Mouse (Mus musculus): ENCODE measurements around the gene Dcaf11. TPM values are rescaled to one million over a fixed set of nuclear protein-coding genes. Genes with fewer than 3 reads are reported as not detected.

Dcaf11 gene
- polyA plus RNA-seq, 1 experiment from 2014 or later: 117 TPM

DNA sequence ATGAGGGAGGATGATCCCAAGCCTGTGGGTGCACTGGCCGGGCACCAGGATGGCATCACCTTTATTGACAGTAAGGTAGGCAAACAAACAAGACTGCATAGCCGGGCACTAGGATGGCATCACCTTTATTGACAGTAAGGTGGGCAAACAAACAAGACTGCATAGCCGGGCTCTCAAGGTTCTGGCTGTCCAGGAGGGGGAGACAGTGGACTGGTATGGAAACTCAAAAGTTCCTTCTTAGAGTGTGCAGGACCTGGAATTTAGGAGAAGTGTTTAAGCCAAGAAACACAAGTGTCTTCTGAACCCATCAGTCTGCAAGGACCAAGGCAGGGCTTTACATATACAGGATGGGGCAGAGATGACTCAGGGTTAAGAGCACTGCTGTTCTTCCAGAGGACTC lies 5.9 kb downstream of the Dcaf11 start:
- no peak overlapping the region for H3K4me2 ChIP-seq (replicated peaks; ENCODE audit: low read depth, low read length)
- peaks cover 11% of the 10 kb centered on the region for H3K4me1 ChIP-seq (ENCODE audit: insufficient read depth, low read length)
- H3K4me3 ChIP-seq (ENCODE audit: low read length): no peak overlapping the region
- WGBS: 88% methylated on average over 3 of the region's 3 CpGs
- no peak overlapping the region for H3K27ac ChIP-seq (ENCODE audit: low read length)
- no peak overlapping the region for H3K9ac ChIP-seq (replicated peaks; ENCODE audit: low read length)
- no peak for ATAC-seq (ENCODE audit: low FRiP score, low TSS enrichment)
- no peaks in the 10 kb centered on the region for H3K9me3 ChIP-seq (ENCODE audit: low read length)
- peaks cover 60% of the 10 kb centered on the region for H3K36me3 ChIP-seq (ENCODE audit: insufficient read depth, low read length)
- no peaks in the 10 kb centered on the region for H3K27me3 ChIP-seq (ENCODE audit: insufficient read depth, low read length)

DNA sequence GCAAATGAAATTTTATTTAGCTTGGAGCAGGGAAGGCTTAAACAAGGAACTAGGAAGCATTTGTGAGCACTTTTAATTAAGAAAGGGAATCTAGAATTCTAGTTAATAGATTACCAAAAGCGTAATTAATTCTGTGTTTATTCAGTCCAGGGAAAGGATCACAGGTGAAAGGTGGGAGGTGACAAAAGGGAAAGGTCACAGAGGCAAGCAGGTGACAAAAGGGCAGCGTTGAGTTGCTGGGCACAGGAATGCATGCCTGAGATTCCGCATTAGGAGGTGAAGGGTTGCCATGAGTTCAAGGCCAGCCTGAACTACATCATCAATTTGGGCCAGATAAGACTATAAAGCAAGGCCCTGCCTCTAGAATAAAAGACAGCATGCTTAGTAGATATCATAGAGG lies 7.7 kb downstream of the Dcaf11 start:
- Histone ChIP-seq H3K4me1 (ENCODE audit: insufficient read depth, low read length) (no peaks in the 10 kb centered on the region), H3K9ac (replicated peaks; ENCODE audit: low read length) (no peak overlapping the region), H3K27me3 (ENCODE audit: insufficient read depth, low read length) (no peaks in the 10 kb centered on the region), H3K27ac (ENCODE audit: low read length) (no peak overlapping the region), H3K9me3 (ENCODE audit: low read length) (no peaks in the 10 kb centered on the region), H3K4me3 (ENCODE audit: low read length) (no peak overlapping the region), H3K36me3 (ENCODE audit: insufficient read depth, low read length) (peaks cover 60% of the 10 kb centered on the region), H3K4me2 (replicated peaks; ENCODE audit: low read depth, low read length) (no peak overlapping the region)
- 83% methylated on average over 3 of the region's 3 CpGs for WGBS
- ATAC-seq (ENCODE audit: low FRiP score, low TSS enrichment): no peak

DNA sequence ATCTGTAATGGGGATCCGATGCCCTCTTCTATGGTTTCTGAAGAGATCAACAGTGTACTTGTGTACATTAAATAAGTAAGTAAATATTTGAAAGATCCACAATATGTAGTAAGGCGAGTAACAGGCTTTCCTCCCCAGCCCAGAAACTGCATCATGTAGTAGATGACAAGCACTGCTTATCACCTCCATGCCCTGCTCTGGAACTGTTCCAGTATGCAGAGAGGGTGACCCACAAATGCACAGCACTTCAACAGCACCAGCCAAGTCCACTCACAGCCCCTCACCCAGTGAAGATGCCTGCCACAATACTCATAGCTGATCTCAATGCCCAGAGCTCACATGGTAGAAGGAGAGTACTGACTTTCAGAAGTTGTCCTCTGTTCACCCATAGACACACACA lies 10.8 kb downstream of the Dcaf11 start:
- no peak for ATAC-seq (ENCODE audit: low FRiP score, low TSS enrichment)
- Histone ChIP-seq H3K9ac (replicated peaks; ENCODE audit: low read length) (no peak overlapping the region), H3K27ac (ENCODE audit: low read length) (no peak overlapping the region), H3K36me3 (ENCODE audit: insufficient read depth, low read length) (peaks cover 42% of the 10 kb centered on the region), H3K9me3 (ENCODE audit: low read length) (no peaks in the 10 kb centered on the region), H3K4me1 (ENCODE audit: insufficient read depth, low read length) (peaks cover 7% of the 10 kb centered on the region), H3K4me2 (replicated peaks; ENCODE audit: low read depth, low read length) (no peak overlapping the region), H3K4me3 (ENCODE audit: low read length) (no peak overlapping the region), H3K27me3 (ENCODE audit: insufficient read depth, low read length) (no peaks in the 10 kb centered on the region)
- WGBS: 93% methylated on average over 2 of the region's 2 CpGs

DNA sequence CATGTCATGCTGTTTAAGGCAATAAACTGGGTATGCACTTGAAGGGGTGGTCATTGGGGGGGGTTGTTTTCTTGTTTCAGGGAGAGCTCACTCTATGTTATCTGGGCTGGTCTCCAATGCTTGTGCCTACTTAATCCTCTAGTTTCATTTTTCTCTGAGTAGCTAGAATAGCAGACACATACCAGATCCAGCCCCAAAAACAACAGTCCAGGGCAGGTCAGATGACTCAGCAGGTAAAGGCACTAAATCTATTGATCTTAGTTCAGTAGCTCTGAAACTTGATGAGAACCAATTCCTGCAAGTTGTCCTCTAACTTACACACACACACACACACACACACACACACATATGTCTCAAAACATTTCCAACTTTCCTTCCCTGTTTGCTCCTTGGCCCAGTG lies 12.0 kb downstream of the Dcaf11 start:
- no peak overlapping the region for H3K27ac ChIP-seq (ENCODE audit: low read length)
- no peak overlapping the region for H3K9ac ChIP-seq (replicated peaks; ENCODE audit: low read length)
- H3K4me1 ChIP-seq (ENCODE audit: insufficient read depth, low read length): peaks cover 13% of the 10 kb centered on the region
- H3K4me2 ChIP-seq (replicated peaks; ENCODE audit: low read depth, low read length): no peak overlapping the region
- ATAC-seq (ENCODE audit: low FRiP score, low TSS enrichment): no peak
- no peak overlapping the region for H3K4me3 ChIP-seq (ENCODE audit: low read length)
- H3K27me3 ChIP-seq (ENCODE audit: insufficient read depth, low read length): no peaks in the 10 kb centered on the region
- H3K9me3 ChIP-seq (ENCODE audit: low read length): no peaks in the 10 kb centered on the region
- H3K36me3 ChIP-seq (ENCODE audit: insufficient read depth, low read length): peaks cover 31% of the 10 kb centered on the region

DNA sequence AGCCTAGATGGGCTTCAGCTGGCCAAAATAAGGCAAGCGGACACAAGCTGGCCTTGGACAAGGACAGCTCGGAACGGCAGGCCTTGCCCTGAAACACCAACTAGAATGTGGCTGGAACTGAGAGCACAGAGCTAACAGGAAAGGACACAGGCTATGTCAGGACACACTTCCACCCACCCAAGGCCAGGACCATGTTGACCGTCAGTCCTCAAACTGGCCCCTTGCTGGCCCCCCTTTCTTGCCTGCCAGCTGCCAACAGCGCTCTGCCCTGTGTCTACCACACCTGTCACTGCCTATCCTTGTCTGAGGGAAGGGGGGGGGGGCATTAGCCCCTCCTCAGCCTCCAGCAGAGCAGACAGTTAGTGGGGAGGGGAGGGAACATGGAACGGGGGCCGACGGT lies 15.5 kb downstream of the Dcaf11 start, which contains the start of gene Fitm1:
TSS of gene Fitm1 (plus strand) at position 316 of the 400 bp plus-strand sequence.
- peaks cover 22% of the 10 kb centered on the region for H3K4me1 ChIP-seq (ENCODE audit: insufficient read depth, low read length)
- 0 out of 2 replicates have a peak within 1 kb of the TSS, but pooled peaks have one; percentile 15 for H3K27ac ChIP-seq (ENCODE audit: low read length)
- no peak within 1 kb of the TSS for H3K4me2 ChIP-seq (replicated peaks; ENCODE audit: low read depth, low read length)
- no peaks in the 10 kb centered on the region for H3K9me3 ChIP-seq (ENCODE audit: low read length)
- ATAC-seq (ENCODE audit: low FRiP score, low TSS enrichment): no peak
- H3K36me3 ChIP-seq (ENCODE audit: insufficient read depth, low read length): peaks cover 3% of the 10 kb centered on the region
- WGBS: 74% methylated on average over 8 of the region's 8 CpGs
- peak within 1 kb of the TSS; percentile 53 for H3K9ac ChIP-seq (replicated peaks; ENCODE audit: low read length)
- no peak within 1 kb of the TSS for H3K4me3 ChIP-seq (ENCODE audit: low read length)
- H3K27me3 ChIP-seq (ENCODE audit: insufficient read depth, low read length): no peaks in the 10 kb centered on the region

DNA sequence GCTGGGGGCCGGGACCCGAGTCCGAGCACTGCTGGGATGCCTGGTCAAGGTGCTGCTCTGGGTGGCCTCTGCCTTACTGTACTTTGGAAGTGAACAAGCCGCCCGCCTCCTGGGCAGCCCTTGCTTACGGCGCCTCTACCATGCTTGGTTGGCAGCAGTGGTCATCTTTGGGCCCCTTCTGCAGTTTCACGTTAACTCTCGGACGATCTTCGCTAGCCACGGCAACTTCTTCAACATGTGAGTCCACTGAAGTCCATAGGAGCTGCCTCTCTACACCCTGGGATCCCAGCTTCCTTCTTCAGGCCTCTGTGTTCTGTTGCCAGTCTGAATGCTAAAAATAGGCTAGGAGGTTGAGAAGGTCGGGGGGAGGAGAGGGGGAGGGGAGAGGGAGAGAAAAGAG lies 15.9 kb downstream of the Dcaf11 start:
- H3K27me3 ChIP-seq (ENCODE audit: insufficient read depth, low read length): no peaks in the 10 kb centered on the region
- no peak for ATAC-seq (ENCODE audit: low FRiP score, low TSS enrichment)
- H3K9me3 ChIP-seq (ENCODE audit: low read length): no peaks in the 10 kb centered on the region
- no peak overlapping the region for H3K4me2 ChIP-seq (replicated peaks; ENCODE audit: low read depth, low read length)
- H3K36me3 ChIP-seq (ENCODE audit: insufficient read depth, low read length): peaks cover 7% of the 10 kb centered on the region
- 73% methylated on average over 13 of the region's 13 CpGs for WGBS
- no peak overlapping the region for H3K4me3 ChIP-seq (ENCODE audit: low read length)
- H3K27ac ChIP-seq (ENCODE audit: low read length): 0 out of 2 replicates have a peak overlapping the region, but pooled peaks have one; percentile 15
- peaks cover 22% of the 10 kb centered on the region for H3K4me1 ChIP-seq (ENCODE audit: insufficient read depth, low read length)
- peak overlapping the region; percentile 53 for H3K9ac ChIP-seq (replicated peaks; ENCODE audit: low read length)

DNA sequence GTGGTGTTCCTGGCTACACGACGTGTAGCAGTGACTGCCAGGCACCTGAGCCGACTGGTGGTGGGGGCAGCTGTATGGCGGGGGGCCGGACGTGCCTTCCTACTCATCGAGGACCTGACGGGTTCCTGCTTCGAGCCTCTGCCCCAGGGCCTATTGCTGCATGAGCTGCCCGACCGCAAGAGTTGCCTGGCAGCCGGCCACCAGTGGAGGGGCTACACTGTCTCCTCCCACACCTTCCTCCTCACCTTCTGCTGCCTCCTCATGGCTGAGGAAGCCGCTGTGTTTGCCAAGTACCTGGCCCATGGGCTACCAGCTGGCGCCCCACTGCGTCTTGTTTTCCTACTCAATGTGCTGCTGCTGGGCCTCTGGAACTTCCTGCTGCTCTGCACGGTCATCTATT lies 16.6 kb downstream of the Dcaf11 start:
- Histone ChIP-seq H3K9me3 (ENCODE audit: low read length) (no peaks in the 10 kb centered on the region), H3K4me2 (replicated peaks; ENCODE audit: low read depth, low read length) (no peak overlapping the region), H3K9ac (replicated peaks; ENCODE audit: low read length) (no peak overlapping the region), H3K27ac (ENCODE audit: low read length) (no peak overlapping the region), H3K27me3 (ENCODE audit: insufficient read depth, low read length) (no peaks in the 10 kb centered on the region), H3K36me3 (ENCODE audit: insufficient read depth, low read length) (peaks cover 14% of the 10 kb centered on the region), H3K4me1 (ENCODE audit: insufficient read depth, low read length) (peaks cover 22% of the 10 kb centered on the region), H3K4me3 (ENCODE audit: low read length) (no peak overlapping the region)
- WGBS: 66% methylated on average over 16 of the region's 16 CpGs
- ATAC-seq (ENCODE audit: low FRiP score, low TSS enrichment): no peak

DNA sequence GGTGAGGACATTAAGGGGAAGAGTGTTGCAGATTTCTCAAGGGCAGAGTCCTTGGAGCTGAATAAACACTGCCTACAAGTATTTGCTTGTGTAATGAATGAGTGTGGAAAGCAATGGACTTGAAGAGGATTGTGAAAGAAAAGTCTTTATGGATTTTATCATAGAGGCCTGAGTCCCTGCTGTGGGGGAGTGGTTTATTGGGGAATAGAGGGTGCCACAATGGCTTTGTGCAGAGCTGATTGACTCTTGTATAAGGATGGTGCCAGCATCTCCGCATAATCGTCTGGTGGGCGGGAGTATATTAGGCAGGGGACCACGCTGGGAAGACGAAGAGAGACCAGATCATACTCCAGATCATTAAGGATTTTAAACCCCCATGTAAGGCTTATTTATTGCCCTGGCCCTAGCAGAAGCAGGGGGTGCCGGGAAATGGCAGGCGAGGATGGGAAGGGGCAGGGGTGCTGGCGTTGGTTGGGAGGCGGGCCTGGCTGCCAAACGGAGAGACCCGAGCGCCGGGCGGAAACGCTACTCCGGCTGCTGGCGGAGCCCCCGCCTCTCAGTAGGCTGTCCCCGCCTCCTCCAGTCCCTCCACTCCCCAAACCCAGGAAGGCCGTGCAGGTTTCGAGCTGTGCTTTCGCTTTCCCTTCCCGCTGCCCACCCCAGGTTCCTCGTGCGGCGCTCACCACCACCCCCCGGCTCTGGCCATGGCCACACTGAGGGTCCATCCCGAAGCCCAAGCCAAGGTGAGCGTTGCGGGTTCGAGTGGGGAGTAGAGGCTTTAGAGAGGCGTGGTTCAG lies 18.3 kb downstream of the Dcaf11 start, which contains the start of gene Psme1:
TSS of gene Psme1 (plus strand) at position 253 of the 797 bp plus-strand sequence.
- under 1% methylated on average over 26 of the region's 32 CpGs for WGBS
- ATAC-seq (ENCODE audit: low FRiP score, low TSS enrichment): peak; percentile 93
- H3K36me3 ChIP-seq (ENCODE audit: insufficient read depth, low read length): peaks cover 19% of the 10 kb centered on the region
- H3K27me3 ChIP-seq (ENCODE audit: insufficient read depth, low read length): no peaks in the 10 kb centered on the region
- H3K4me3 ChIP-seq (ENCODE audit: low read length): peak within 1 kb of the TSS; percentile 79
- no peaks in the 10 kb centered on the region for H3K9me3 ChIP-seq (ENCODE audit: low read length)
- H3K9ac ChIP-seq (replicated peaks; ENCODE audit: low read length): peak within 1 kb of the TSS; percentile 92
- H3K4me1 ChIP-seq (ENCODE audit: insufficient read depth, low read length): peaks cover 22% of the 10 kb centered on the region
- peak within 1 kb of the TSS; percentile 83 for H3K27ac ChIP-seq (ENCODE audit: low read length)
- peak within 1 kb of the TSS; percentile 82 for H3K4me2 ChIP-seq (replicated peaks; ENCODE audit: low read depth, low read length)

DNA sequence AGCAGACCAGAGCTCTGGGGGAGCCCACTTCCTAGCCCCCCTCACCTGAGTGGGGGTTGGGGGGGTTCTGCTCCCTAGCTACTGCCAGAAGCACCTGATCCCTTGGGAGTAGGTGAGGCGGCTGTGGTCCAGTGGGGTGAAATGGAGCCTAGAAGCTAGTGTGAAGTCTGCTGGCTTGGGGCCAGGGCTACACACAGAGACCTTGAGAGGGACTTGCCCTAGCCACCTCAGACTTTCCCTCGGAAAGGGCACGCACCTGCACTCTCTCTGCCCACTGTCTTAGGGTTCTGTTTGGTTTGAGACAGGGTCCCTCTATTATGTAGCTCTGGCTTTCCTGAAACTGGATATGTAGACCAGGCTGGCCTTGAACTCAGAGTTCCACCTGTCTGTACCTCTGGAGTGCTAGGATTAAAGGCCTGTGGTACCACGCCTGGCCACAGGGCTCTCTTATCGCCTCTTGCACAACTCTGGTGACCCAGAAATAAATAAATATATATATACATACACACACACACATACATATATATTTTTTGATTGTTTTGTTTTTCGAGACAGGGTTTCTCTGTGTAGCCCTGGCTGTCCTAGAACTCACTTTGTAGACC lies 19.0 kb downstream of the Dcaf11 start:
- ATAC-seq (ENCODE audit: low FRiP score, low TSS enrichment): peak; percentile 50

More for the DNA sequence above, 19.0 kb downstream of the Dcaf11 start:
- Histone ChIP-seq H3K27ac (ENCODE audit: low read length) (peak overlapping the region; percentile 83), H3K4me2 (replicated peaks; ENCODE audit: low read depth, low read length) (peak overlapping the region; percentile 82), H3K9me3 (ENCODE audit: low read length) (no peaks in the 10 kb centered on the region), H3K4me1 (ENCODE audit: insufficient read depth, low read length) (peaks cover 22% of the 10 kb centered on the region), H3K9ac (replicated peaks; ENCODE audit: low read length) (peak overlapping the region; percentile 92), H3K4me3 (ENCODE audit: low read length) (peak overlapping the region; percentile 79), H3K27me3 (ENCODE audit: insufficient read depth, low read length) (no peaks in the 10 kb centered on the region), H3K36me3 (ENCODE audit: insufficient read depth, low read length) (peaks cover 19% of the 10 kb centered on the region)
- WGBS: 29% methylated on average over 6 of the region's 6 CpGs
